Mouse (Mus musculus) myocyte (in vitro differentiated cells): ENCODE data around the gene Agap1.

ENCODE experiments used
- CEBPB ChIP-seq: IDR thresholded peaks from 2 replicates; pipeline ENCODE4 v1.6.1; 2011; ENCODE audit warnings: mild to moderate bottlenecking, moderate library complexity; ENCODE audit not compliant: poor library complexity, insufficient read depth, severe bottlenecking
- POLR2A ChIP-seq: IDR thresholded peaks from one replicate; pipeline ENCODE4 v1.6.1; 2011; ENCODE audit warnings: low read depth, mild to moderate bottlenecking, control low read depth, moderate library complexity; ENCODE audit not compliant: insufficient read length
- TCF12 ChIP-seq: IDR thresholded peaks from one replicate; pipeline ENCODE4 v1.6.1; 2011; ENCODE audit warnings: mild to moderate bottlenecking, control low read depth; ENCODE audit not compliant: poor library complexity, insufficient read depth, severe bottlenecking

- no peak for TF ChIP-seq POLR2A
- no peak for TF ChIP-seq TCF12
- no peak for TF ChIP-seq CEBPB
Measured at GRCm38 (mm10) chr1:89594999-89595398, 140.4 kb downstream of the Agap1 start.
